Mouse (Mus musculus): ENCODE data around the gene Foxl2.

- TF ChIP-seq POLR2A (IDR thresholded peaks at IDR 0.05; ENCODE audit: low read depth, low read length) (no peak), CTCF (IDR thresholded peaks at IDR 0.05; ENCODE audit: borderline replicate concordance, insufficient read depth, low read length) (no peak)
Measured at GRCm38 (mm10) chr9:98929496-98929895, 25.6 kb upstream of the Foxl2 start.
